Mouse (Mus musculus) spleen, postnatal 4 days (tissue): ENCODE data around the gene Ube2t.
A peak's percentile ranks its signal among the peaks of the same experiment; 100 is the strongest.

Experiments used
- DNase-seq, 2 experiments: peaks; one replicate each; pipeline ENCODE4 v3.0.0; 2022; ENCODE audit warnings: low spot score in 2 of 2

The Ube2t gene

DNA sequence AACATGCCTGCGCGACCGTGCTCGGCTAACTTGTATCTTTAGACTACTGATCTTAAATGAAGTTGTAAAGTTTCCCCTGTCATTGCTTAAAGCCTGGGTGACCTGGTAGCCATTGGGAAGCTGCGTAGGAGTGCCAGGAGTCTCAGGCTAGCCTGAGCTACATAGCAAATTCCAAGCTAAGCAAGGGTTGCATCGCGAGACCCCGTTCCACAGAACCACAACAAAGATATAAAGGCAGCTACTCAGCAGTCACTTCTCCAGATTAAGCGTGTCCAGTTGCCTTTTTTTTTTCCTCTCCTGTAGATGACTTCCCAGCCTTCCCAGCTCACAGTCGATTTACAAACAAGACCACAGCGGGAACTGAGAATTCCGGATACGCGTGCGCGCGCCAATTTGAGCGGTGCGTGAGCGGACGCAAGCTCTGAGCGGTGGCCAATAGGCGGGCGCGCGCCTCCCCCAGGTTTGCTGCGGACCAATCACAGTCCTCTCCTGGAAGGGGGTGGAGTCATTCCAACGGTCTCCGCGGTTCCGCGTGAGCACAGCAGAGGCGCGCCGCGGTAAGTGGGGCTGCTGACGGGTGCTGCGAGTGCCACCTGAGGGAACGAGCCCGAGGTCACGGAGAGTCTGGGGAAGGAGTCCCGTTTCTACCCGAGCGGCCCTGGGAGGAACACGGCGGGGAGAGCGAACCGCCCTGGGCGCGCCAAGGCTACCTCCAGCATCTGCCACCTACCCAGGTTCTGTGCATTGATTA, at the start of gene Ube2t:
Gene Ube2t, plus strand, starts transcription at position 513 of the 751 bp plus-strand sequence.
- peak; percentile 96 to 97 for DNase-seq

DNA sequence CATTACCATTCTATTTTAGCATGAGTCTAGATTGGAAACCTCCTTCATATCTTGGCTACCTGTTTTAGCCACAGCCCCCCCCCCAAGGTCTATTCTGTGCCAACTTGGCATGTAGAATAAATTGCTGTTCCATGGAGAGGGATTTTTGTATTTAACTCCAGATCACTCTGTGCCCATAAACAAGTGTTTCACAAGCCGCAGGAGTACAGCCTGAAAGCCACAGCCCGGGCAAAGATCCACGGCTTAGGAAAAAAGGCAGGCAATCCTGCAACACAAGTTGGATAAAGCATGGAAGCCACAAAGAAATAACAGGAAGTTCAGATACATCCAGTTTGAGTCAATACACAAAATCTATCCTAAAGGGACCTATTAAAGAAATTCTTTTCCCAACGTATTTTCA, 48.8 kb upstream of the Ube2t start:
- DNase-seq = no peak

DNA sequence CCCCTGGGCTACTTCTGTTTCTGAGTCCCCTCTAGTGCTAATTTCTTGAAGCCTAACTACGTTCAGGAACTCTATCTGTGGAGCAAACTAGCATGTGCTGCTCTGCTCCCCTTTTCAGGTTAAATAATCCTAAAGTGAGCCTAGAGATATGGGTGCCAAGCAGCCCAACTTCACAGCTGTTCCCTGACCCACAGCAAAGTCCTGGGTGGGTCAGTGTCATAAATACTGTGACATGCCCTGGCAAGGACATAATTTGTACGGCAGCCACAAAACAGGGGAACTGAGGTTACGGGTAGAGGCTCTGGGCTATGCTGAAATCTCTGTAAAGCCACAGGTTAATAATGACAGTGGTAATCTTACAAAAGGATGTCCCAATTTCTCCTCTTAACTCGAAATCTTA, 46.9 kb upstream of the Ube2t start:
- no peak for DNase-seq

DNA sequence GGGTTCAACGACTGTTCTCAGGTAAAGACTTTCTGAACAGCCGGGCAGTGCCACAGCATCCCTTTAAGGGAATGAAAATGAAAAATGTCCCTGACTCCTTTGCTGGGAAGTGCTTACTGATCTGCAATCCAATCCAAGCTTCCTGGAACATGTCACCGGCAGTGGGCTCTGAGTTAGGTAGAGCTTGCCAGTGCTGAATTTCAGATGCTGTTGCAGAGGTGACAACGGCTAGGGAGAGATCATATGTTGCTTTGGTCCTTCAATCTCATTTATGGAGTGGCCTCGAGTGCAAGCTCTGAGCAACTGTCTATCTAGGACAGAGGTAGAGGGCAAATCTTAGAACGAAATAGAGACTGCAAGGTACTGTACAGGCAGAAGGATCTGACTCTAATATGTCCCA, 43.4 kb upstream of the Ube2t start:
- DNase-seq = no peak

DNA sequence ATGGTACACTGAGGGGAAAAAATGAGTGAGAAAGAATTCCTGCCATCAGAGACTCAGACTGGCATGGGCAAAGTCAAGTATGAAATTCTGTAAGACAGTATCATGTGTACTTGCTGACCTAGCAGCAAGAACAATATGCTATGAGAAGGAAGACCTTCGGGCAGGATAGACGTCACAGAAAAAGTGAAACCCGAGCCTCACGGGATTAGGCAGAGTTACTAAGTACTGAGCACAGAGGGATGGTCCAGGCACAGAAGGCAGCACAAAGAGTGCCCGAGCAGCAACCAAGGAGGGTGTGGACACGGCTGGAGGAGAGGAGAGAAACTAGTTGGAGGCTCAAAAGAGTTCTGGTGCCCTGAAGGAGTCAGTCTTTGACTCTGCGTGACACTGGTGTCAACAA, 29.9 kb upstream of the Ube2t start:
- DNase-seq = no peak

DNA sequence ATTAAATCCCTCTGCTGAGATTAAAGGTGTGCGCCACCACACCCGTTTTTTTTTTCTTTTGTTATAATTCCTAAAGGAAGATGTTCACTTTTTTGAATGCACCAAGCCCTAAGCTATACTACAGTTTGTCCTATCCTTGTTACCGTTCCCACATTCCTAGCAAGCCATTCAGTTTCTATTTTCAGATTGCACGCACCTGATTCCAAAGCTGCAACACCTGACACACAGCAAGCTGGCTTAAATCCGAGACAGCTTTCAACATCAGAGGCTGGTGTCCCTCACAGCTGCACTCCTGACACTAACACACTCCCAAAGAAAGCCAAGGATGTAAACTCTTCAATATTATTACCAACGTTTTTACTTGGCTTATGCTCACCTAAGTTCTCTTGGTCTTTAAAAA, 26.0 kb upstream of the Ube2t start:
- no peak for DNase-seq

DNA sequence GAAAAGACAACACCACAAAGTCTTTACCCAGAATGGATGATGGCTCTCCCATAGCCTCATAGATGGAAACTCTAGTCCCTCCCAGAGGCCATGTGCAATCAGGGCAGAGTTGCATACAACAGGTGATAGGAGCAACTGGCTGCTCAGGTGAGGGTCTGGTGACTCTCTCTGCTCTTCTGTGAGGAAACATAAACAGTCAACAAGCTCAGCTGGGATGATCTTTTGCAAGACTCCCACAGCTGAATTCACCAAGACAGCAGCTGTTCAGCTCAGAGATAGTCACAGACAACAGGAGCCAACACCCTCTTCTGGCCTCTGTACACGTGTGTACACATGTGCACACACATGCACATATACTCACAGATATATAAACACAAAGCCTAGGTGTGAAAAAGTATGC, 24.1 kb upstream of the Ube2t start:
- no peak for DNase-seq

DNA sequence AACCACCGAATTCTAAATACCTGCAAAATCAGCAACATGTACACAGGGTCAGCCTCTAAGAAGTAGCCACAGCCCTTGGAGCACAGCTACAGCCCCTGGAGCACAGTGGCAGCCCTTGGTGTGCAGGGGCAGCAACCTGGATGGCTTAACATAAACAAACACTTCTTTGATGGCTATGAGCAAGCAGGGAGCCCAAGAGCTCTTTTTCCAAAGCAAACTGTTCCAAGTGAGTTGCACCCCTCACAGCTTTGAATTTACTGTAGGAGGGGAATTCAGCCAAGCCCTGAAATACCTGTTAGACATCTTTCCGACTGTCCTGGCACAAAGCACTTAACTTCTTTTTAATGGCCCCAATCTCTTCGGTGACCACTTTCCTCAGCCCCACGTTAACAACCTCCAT, 21.5 kb upstream of the Ube2t start:
- DNase-seq = no peak

DNA sequence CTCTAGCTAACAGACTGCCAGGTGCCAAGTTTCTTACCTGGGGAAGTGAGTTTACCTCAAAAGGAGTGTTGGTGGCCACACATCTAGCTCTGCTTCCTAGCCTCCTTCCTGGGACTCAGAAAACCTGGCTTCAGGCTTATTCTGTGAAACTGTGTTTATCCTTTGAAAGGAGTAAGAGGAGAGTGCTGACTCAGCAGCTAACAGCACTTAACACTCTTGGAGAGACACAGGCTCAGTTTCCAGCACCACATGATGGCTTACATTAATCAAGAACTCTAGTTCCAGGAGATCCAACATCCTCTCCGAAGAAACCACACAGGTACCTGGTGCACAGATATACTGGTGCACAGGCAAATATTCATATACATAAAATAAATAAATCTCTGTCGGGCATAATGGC, 19.5 kb upstream of the Ube2t start:
- DNase-seq = no peak

DNA sequence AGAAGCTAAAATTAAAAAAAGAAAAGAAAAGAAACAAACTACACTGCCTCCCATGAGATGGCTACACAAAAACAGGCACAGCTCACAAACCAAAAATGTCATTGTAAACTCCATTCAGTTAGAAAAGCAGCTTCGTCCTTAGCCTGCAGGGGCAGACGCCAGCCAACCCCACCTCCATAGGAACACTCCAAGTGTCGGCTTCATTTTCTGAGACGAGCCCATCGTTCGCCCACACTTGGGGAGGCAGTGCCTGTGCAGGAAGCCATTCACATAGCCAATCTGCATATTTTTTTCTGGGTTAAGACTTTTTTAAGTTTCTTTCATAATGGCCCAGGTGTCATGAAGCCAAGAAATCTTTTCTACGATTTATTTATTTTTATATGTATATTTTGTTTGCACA, 14.8 kb upstream of the Ube2t start:
- DNase-seq = no peak

DNA sequence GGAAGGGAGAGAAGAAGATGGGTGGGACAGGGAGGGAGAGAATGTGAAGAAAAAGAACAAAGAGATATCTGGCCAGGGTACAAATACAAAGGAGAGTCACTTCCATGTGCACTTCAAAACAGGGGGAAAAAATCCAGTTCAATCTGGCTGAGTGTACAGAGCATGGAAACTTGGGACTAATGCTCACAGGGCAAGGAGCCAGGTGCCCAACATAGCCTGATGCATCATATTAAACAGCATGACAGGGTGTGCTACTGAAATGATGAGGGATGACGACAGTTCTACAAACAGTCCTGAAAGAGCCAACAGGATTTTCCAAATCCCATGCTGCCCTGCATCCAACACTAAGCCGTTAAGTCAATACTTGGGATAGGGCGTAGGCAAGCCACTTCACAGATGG, 12.4 kb upstream of the Ube2t start:
- no peak for DNase-seq

DNA sequence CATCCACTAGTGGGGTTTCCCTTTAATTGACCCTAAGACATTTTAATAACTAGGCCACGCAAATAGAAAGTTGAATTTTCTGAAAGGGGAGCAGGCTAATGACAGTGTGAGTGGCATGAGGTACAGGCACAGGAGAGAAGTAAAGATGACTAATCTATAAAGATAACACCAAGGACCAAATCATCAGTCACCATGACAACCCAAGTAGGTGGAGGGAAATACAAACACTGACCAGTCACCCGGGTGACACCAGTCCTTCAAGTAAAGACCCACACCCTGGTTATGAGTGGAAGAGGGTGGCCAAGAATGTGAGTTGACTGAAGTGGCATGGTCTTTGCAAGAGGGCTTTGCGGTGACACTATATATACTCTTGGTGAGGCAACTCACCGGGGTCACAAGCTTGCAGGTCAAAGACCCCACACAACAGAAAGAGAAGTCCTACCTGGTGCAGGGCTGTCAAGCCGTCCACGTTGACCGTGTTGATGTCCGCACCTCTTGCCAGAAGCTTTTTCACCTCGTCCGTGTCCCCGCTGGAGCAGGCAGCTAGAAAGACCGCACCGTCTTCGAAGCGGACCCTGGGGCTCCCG, 7.2 kb upstream of the Ube2t start:
- no peak for DNase-seq

DNA sequence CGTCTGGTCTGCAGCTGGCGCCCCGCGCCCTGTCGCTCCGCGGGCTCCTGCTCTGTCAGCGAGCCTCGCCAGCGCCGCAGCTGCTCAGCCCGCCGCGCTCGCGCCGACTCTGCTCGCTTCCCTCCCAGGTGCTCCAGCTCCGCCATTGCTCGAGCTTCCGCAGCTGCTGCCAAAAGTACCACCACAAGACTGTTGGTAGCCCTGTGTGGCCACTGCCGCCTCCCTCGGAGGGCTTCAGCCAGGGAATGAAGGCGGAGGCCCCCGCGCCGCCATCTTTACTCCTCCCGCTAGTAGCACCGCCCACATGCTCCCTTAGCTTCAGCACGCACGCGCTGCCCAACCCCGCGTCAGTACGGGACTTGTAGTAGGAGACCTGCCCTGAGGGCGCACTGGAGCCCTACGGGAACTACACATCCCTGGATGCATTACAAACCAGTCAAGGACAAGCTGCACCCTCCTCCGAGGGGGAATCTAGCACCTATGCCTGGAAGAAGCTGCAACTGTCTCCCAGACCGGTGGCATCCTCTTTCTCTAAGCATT, 6.7 kb upstream of the Ube2t start, which contains the start of gene Ppp1r12b:
Gene Ppp1r12b, minus strand, starts transcription at position 306 of the 540 bp plus-strand sequence.
- peak; percentile 90 to 94 for DNase-seq

DNA sequence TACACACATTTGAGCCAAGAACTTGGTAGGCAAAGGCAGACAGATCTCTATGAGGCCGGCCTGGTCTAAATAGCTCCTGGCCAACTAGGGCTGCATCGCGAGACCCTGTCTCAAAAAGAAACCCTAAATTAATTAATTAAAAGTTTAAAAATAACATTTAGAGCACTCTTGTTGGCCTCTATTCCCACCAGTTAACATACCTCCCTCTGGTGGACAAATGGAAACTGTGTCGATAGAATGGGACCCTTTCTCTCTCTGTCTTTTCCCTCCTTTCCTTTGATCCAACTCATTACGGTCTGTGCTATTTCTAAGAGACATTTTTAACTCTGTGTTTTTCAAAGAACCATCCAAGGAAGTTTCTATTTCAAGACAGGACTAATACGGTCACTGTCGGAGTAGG, 1.7 kb upstream of the Ube2t start:
- DNase-seq = no peak

DNA sequence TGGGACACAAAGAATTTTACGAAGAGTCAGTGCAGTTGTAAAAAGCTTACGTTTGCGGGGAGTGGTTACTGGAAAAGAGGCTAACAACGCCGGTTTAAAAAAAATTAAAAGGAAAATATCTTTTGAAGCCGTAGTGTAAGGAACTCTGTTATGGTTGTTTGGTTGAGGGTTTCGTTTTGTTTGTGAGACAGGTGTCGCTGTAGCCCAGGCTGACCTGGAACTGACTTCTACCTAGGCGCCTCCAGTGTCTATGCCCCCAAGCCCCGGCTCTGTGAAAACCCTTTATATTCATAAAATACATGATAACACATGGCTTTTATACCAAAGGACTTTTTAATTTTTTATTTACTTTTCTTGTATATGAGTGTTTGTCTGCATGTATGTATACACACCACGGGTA, 456 bp downstream of the Ube2t start:
- DNase-seq = peak; percentile 31 to 65

DNA sequence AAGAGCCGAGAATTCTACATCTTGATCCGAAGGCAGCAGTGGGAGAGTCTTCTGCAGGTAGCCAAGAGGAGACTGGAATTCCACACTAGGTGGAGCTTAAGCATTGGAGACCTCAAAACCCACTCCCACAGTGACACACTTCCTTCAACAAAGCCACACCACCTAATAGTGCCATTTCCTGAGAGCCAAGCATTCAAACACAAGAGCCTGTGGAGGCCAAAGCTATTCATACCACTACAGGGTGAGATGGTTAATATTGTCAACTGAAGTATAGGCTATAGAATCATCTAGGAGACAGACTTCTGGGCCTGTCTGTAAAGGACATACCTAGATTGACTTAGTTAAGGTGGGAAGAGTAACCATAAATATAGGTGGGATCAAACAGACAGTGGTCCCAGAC, 3.1 kb downstream of the Ube2t start:
- no peak for DNase-seq

DNA sequence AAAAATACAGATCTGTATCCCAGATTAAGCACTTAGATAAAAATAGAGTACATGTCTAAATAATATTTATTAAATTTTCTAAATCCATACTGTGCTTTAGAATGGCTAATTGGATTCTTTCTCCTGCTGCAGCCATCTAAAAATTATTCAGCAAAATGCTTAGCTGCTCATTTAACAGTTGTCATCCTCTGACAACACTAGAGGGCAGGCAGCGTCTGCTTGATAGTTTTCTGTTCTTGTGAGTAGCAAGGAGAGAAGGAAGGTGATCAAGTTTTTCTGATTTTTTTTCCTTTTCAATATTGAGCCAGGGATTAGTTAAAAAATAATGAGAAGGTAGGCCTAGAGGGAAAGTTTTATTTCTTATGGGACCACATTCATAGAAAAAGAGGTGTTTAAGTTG, 10.6 kb downstream of the Ube2t start:
- DNase-seq = no peak

DNA sequence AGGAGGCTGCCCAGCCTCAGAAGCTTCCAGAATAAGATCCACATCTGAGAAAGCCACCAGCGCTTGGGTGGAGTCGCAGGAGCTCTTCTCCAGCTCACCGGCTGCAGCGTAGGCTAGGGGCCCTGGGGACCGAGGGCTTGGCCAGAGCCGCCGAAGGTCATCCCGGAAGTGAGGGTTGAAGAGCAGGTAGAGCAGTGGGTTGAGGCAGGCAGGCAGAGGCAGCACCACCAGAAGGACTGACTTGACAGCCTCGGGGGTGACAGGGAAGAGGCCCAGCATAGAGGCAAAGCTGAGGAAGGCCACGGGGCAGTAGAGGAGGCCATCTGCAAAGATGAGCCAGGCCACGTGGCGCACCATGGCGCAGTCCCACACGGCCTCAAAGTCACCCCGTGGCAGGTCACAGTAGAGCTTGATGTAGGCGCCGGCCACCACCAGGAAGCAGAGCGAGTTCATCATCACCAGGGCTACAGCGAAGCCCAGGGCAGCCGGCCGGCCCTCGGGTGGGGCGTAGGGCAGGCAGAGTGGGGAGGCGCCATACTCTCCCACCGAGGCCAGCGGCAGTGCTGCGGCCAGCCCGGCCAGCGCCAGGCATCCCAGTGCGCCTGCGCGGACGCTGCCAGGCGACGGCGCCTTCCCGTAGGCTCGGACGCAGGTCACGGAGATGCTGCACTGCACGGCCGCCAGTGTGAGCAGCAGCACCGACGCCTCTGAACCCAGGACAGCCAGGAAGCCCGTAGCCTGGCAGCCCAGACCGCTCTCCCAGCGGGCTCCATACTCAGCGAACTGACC, 25.0 kb downstream of the Ube2t start:
- no peak for DNase-seq

DNA sequence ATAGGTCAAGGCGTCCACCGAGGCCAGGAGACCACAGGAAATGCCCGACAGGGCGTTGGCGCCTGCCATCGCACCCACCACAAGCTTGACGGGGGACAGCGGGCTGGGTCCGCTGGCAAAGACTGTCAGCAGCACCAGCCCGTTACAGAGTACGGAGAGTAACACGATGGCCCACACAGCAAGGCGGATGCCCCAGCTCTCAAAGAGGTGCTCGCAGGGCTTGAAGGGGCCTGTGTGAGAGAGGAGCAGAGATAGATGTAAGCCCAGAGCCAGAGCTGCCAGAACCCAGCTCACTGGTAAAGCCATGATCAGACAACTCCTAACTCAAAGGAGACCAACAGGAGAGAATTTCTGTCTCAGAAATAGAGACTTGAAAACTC, 25.6 kb downstream of the Ube2t start:
- DNase-seq = no peak

DNA sequence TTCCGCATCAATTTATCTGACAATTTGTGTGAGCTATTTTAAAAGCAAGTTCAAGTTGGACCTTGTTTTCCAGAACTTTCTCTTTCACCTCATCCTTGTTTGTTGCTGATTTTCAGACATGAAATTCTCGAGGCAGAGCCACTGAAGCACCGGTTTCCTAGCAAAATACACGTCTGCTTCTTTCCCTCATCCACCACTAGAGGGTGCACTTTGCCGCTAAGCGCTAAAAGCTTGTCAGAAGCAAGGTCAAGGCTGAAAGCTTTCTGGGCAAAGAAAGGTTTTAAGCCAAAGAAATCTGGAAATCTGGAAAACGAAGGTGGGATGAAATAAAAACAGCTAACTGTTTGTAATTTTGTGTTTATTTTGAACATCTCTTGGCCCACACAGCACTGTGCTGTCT, 27.0 kb downstream of the Ube2t start:
- DNase-seq = peak; percentile 70 to 85

DNA sequence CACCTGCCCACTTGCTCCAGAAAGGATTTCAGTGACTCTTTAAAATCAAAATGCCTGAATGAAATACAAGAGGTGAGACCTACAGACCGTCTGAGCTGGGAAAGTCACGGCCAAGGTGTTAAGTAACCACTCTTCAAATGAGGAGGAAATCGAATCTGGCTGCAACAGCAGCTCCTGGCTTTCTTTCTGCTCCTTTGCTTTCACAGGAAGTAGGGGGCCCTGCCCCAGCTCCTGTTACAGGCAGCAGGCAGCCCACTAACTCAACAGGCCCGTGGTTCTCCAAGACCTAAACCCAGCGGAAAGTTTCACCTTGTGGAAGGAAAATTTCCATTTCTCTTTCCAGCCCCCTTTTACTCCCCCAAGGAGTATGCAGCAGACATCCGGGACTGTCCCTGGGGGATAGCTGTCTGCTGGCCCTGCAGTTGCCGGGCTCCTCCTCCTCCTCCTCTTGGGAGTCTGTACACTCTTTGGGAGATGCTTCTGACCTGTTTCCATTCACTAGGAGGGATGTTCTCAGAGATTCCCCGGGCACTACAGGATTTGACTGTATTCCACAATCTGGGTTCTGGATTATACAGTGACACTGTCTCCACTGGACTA, 29.8 kb downstream of the Ube2t start:
- no peak for DNase-seq

DNA sequence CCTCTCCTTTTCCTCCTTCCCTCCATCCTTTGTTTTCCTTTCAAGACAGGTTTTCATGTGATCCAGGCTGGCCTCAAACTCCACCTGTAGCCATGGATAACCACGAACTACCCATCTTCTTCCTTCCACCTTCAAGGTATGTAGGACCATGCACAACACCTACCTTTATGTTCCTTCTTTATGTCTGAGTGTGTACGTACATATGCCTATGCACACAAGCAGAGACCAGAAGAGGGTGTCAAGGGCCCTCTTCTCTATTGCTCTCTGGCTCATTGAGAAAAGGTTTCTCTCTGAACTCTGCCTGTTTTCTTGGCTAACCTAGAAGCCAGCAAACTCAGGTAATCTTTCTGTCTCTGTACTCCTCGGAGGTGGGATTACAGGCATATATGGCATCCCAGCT, 32.4 kb downstream of the Ube2t start:
- DNase-seq = no peak
